Mouse (Mus musculus): ENCODE measurements at regions not wholly inside any gene's neighbourhood (a gene's known extent, or its start where the extent isn't known, plus 50 kb on each side); places are given as distances from the start of the nearest gene placed in this dataset.
A peak's percentile ranks its signal among the peaks of the same experiment; 100 is the strongest.
"Not testable (repeated sequence)": the region's sequence is repeated elsewhere in the genome, so short reads cannot be mapped to it uniquely, and the experiment has no call there.

DNA sequence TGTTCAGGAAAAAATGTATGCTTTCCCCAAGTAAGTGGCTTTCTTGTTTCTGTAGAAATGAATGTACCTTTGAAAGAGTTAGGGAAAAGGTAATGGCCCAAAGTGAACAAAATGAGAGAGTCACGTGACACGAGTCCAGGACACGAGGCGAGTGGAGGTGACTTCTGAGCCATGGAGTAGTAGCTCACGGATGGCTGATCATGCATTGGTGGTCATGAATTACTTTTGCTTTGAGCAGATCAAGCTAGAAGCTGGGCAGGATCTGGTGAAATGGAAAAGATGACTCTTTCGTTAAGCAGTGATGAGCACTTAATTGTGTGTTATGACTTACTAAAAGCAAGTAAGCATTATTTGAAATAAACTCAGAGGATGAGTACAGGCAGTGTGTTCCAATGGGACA, 101.6 kb upstream of the Rpl34 start:
- no peak for DNase-seq (ENCODE audit: low read depth in 1 of 2, low spot score in 2 of 2)

DNA sequence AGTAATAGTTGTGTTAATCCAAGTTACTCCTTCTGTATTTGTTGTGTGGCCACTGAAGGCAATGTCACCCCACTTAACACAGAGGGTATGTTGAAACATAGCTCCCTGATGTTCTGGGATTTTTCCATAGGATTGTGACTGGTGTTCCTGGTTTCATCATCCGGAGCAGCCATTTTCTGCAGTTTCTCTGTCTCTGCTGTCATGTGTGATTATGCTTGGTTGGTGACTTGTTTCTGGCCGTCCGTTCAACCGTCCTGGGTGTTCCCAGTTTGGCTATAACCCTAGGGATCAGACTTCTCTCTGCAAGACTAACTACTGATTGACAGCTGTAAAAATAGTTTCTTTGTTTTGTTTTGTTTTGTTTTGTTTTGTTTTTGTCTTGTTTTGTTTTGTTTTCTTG, 98.1 kb upstream of the Rpl34 start:
- no peak for DNase-seq (ENCODE audit: low read depth in 1 of 2, low spot score in 2 of 2)

GRCm38 (mm10) chr3:130827934-130828333, 97.7 kb upstream of the Rpl34 start:
- no peak for DNase-seq (ENCODE audit: low read depth in 1 of 2, low spot score in 2 of 2)

- DNase-seq (ENCODE audit: low read depth in 1 of 2, low spot score in 2 of 2), result no peak
Measured at GRCm38 (mm10) chr3:130827021-130827420, 96.8 kb upstream of the Rpl34 start.

- DNase-seq (ENCODE audit: low read depth in 1 of 2, low spot score in 2 of 2), result no peak
Measured at GRCm38 (mm10) chr3:130819837-130820098, 89.6 kb upstream of the Rpl34 start.

DNA sequence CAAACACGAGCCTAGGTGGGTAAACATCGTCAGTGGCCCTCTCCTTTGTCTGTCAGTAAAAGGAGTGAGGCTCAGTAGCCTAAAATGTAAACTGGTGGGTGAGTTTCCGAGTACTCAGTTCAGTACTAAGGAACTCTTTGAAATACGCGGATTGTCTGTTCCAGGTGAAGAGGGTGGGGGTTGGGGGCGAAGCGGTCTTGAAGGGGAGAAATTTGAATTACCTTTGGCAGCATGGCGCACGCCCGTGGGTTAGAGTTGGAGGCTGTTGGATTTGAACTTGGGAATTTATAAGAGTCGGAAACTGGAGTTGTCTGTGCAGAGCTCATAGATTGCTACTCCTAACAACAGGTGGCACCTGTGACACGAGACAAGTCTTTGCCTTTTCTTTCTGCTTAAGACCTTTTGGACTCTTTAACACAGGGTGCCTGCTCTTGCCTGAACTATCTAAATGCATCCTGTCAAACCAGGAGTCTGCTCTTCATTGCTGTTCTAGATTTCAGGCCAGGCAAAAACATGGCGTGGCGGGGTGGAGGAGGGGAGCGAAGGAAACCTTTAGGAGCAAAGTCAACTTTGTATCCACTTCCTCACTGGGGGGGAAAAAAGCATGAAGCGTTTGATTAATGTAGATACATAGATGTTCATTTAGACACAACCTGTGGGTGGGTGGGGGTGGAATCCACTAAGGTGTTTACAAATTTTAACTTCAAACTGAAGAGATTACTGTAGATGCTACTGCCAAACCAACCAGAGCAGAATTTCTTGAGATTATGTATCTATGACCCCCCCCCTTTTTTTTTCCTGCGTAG, 89.0 kb upstream of the Rpl34 start:
- DNase-seq (ENCODE audit: low read depth in 1 of 2, low spot score in 2 of 2), result no peak

DNA sequence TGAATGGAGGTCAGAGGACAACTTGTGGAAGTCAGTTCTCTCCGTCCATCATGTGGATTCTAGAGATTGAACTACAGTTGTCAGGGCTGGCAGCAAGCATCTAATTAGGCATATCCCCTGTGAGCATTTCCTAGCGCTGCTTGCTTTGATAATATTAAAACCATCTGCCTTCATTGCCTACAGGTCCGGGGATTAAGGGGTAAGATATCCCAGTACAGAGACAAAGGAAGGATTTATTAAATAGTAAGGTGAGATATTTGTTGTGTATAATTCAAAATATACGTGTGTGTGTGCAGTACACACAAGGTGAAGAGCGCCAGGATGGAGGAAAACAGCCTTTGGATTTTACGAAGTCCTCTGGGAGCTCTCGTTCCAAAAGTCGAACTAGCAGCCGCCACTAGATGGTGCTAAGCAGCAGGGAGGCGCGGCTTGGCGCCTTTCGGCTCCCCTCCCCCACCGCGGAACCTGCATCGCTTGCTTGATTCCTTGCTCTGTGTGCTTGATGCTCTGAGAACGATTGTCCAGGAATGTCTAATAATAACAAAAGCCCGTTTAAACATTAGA, 88.4 kb upstream of the Rpl34 start:
- DNase-seq (ENCODE audit: low read depth in 1 of 2, low spot score in 2 of 2), result peak; percentile 6 to 34

DNA sequence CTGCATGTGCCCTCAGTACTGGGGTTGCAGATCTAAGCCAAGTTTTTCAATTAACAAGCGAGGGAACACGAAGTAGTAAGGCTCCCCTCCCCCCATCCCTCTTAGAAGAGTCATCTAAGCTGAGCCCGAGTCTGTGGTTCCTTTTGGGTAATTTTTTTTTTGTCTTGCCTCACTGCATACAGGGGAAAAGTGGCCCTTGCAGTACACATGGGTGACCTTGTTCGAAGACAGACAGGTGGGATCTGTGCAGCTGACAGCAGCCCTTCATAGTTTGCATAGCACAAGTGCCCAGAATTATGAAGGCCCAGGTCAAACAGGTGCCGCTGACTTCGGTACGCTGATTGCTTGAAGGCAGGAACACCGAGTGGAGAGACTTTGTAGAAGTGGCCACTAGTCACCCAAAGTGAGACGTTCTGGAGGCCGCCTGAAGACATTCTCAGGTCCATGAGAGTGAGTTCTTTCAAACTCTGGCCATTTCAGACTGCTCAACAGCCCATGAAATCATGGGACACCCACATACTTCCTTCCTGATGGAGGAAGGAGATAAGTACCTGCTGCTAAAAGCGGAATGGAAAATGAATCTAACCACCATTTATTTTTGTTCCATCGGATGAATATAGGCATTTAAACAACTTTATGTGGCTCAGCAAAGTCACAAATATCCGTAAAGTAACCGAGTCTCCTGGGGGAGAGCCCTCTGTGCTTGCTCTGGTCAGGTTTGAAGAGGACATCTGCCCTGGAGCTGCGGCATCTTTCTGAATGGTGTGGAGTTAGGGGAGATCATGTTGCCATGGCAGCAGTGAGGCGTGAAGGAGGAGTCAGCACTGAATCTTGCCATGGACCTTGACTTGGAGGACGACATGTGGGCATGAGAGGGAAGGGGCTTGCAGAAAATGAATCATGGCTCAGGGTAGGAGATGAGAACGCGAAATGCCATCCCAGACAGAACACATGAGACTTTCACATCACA, 79.8 kb upstream of the Rpl34 start:
- DNase-seq (ENCODE audit: low read depth in 1 of 2, low spot score in 2 of 2), result no peak

- no peak for DNase-seq (ENCODE audit: low read depth in 1 of 2, low spot score in 2 of 2)
Measured at GRCm38 (mm10) chr3:130805345-130805744, 75.1 kb upstream of the Rpl34 start.

GRCm38 (mm10) chr3:130804327-130804662, 74.1 kb upstream of the Rpl34 start:
- DNase-seq (ENCODE audit: low read depth in 1 of 2, low spot score in 2 of 2), result no peak

DNA sequence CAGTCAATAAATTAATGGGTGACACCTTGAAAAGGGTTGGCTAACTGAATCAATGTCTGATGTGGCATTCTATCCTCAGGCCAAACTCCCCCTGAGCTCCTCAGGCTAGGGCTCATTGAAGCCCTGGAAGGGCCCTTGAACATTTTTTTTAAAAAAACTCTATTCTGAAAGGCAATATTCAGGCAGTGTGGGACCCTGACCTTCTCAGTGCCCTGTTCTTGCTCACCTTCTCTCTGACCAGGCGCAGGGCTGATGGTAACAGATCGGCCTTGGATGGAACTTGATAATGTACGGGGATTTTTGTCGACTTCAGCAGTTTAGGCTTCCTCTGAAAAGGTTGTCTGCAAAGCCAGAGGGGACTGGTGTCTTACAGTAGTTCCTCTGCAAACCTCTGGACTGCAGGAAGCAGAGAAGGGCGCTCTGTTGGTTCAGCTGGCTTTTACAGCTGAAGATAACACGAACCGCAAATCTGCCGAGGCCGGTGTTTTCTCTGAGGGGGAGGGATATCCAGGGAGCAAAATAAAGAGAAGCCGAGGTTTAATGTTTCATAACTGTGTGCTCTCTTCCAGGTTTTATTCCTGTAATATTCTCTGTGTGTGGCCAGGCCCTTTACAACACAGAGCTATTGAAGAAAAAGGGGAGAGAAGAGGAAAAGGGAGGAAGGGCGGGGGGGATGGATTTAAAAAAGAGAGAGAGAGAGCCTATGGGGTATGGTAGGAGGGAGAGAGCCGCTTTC, 73.6 kb upstream of the Rpl34 start:
- no peak for DNase-seq (ENCODE audit: low read depth in 1 of 2, low spot score in 2 of 2)

- no peak for DNase-seq (ENCODE audit: low read depth in 1 of 2, low spot score in 2 of 2)
Measured at GRCm38 (mm10) chr3:130800016-130800415, 69.8 kb upstream of the Rpl34 start.

GRCm38 (mm10) chr3:130797956-130798355, 67.8 kb upstream of the Rpl34 start:
- not testable (repeated sequence) for DNase-seq (ENCODE audit: low read depth in 1 of 2, low spot score in 2 of 2)

DNA sequence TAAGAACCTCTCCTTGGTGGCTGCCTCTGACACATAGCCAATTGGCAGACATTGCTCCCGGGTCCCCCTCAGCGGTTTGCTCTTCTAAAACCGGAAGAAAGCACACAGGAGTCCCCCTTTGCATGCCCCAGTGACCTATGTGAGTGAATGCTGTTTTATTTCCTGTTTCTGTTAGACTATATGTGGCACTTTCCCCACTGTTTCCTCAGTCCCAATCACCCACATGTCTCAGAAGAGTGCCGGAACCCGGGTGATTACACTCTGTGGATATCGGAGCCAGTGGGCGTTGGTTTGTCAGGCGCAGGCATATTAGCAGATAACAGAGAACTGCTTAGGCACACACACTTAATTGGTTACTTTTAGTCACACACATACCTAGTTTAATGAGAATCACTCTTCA, 66.3 kb upstream of the Rpl34 start:
- DNase-seq (ENCODE audit: low read depth in 1 of 2, low spot score in 2 of 2), result no peak

DNA sequence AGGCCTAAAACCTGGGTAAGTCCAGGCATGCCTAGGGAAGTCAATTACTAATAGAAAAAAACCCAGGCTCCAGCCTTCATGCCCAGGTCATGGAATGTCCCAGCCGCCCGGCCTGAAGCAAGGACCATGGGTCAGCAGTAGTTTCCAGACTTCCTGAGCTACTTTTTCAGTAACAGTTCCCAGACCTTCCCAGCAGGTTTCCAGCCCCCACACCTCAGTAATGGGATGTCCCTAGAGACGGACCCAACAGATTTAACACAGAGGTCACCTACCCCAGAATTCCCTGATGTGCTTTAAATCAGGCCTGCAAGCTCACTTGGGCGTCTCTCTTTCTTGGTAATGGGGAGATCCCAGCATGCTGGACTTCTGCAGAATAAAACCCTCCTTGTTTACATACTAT, 65.2 kb upstream of the Rpl34 start:
- DNase-seq (ENCODE audit: low read depth in 1 of 2, low spot score in 2 of 2), result no peak

DNA sequence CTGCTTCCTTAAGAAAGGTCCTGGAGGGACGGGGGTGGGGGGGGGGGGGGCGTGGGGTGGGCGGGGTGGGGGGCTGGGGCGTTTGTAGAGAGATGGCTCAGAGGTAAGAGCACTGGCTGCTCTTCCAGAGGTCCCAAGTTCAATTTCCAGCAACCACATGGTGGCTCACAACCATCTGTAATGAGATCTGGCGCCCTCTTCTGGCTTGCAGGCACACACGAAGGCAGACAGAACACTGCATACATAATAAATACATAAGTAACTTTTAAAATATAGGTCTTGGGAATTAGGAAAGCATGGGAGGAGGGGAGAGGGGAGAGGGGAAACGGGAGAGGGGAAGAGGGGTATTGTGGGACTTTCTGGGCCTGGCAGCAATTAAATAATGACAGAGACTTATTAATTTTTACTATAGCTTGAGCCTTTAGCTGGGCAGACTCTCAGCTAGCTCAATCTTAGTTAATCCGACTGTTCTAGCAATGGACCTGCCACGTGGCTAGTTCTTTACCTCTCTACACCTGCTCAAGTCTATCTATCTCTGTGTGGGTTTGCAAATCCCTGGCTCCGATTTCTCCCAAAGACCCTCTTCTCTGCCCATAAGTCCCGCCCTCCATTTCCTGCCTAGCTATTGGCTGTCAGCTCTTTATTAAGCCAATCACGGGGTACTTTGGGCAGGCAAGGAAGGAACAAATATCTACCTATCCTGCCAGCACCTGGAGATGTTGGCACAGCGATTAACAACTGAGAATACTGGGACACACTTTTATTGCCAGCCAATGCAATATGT, 64.1 kb upstream of the Rpl34 start:
- no peak for DNase-seq (ENCODE audit: low read depth in 1 of 2, low spot score in 2 of 2)

- DNase-seq (ENCODE audit: low read depth in 1 of 2, low spot score in 2 of 2), result no peak
Measured at GRCm38 (mm10) chr3:130780706-130781240, 50.6 kb upstream of the Rpl34 start.
